Mouse (Mus musculus) stomach, embryonic 14.5 days (tissue): ENCODE measurements around the gene Syn3. TPM values are rescaled to one million over a fixed set of nuclear protein-coding genes. Genes with fewer than 3 reads are reported as not detected.

Source experiments
- ATAC-seq: fragments of 200-750 bp; cut with Nextera tagmentation; 2 replicates; pipeline ENCODE4 v1.8.0; 2017; ENCODE audit warnings: low read depth, moderate TSS enrichment; ENCODE audit not compliant: insufficient number of reproducible peaks, insufficient read depth, low FRiP score
- H3K27ac ChIP-seq: fragments of 300-500 bp; sonication (generic); 2 replicates; pipeline ENCODE4 v1.5.1; 2014; ENCODE audit warnings: mild to moderate bottlenecking, low read length, moderate library complexity, mixed read lengths
- H3K27me3 ChIP-seq: fragments of 300-500 bp; sonication (generic); 2 replicates; pipeline ENCODE4 v1.6.1; 2014; ENCODE audit warnings: low read length, control low read depth, mixed read lengths; ENCODE audit not compliant: control insufficient read depth, insufficient read depth
- H3K36me3 ChIP-seq: fragments of 300-500 bp; sonication (generic); 2 replicates; pipeline ENCODE4 v1.6.1; 2014; ENCODE audit warnings: mild to moderate bottlenecking, control low read depth, low read length, moderate library complexity, mixed read lengths; ENCODE audit not compliant: control insufficient read depth, insufficient read depth
- H3K4me1 ChIP-seq: fragments of 300-500 bp; sonication (generic); 2 replicates; pipeline ENCODE4 v1.6.1; 2014; ENCODE audit warnings: low read length, control low read depth, mixed read lengths; ENCODE audit not compliant: control insufficient read depth, insufficient read depth
- H3K4me2 ChIP-seq: fragments of 300-500 bp; sonication (generic); replicated peaks from 2 replicates; pipeline ENCODE4 v1.6.1; 2014; ENCODE audit warnings: low read depth, low read length, control low read depth
- H3K4me3 ChIP-seq: fragments of 300-500 bp; sonication (generic); 2 replicates; pipeline ENCODE4 v1.5.1; 2014; ENCODE audit warnings: low read depth, low read length, control low read depth
- H3K9ac ChIP-seq: fragments of 300-500 bp; sonication (generic); replicated peaks from 2 replicates; pipeline ENCODE4 v1.6.1; 2014; ENCODE audit warnings: low read depth, mild to moderate bottlenecking, control low read depth, low read length, moderate library complexity, mixed read lengths
- H3K9me3 ChIP-seq: fragments of 300-500 bp; sonication (generic); 2 replicates; pipeline ENCODE4 v1.6.1; 2016; ENCODE audit warnings: low read depth, low read length, control low read depth; ENCODE audit not compliant: control insufficient read depth
- WGBS: fragments of 180-500 bp; shearing (Covaris S2); extraction: QIAGEN DNeasy Blood & Tissue Kit; methylation state at CpG from one replicate; pipeline ENCODE4 v1.1.7; 2014; 5-methylcytosine and 5-hydroxymethylcytosine counted together
- polyA plus RNA-seq: library from polyadenylated mRNA; unstranded; fragments of >200 nt; fragmentation: Nextera tagmentation; extraction: Ambion mirVana; gene quantifications from 2 replicates; pipeline ENCODE4 v1.2.1, GENCODE M21; 2014

Gene Syn3
- polyA plus RNA-seq, 1 experiment from 2014 or later: 5.8 TPM

- Histone ChIP-seq H3K4me2 (no peak overlapping the region), H3K9ac (no peak overlapping the region), H3K9me3 (no peaks in the 10 kb centered on the region), H3K36me3 (no peaks in the 10 kb centered on the region), H3K27me3 (no peaks in the 10 kb centered on the region), H3K27ac (no peak overlapping the region), H3K4me1 (peaks cover 9% of the 10 kb centered on the region; the same call in 1 of the 2 replicates), H3K4me3 (no peak overlapping the region)
- ATAC-seq: no peak
- 79% methylated on average over 3 of the region's 3 CpGs for WGBS
Observed at GRCm38 (mm10) chr10:86389357-86389756, 109.3 kb downstream of the Syn3 start.

- ATAC-seq: no peak
- Histone ChIP-seq H3K9me3 (no peaks in the 10 kb centered on the region), H3K36me3 (no peaks in the 10 kb centered on the region), H3K27ac (no peak overlapping the region), H3K4me3 (no peak overlapping the region), H3K4me1 (peaks cover 9% of the 10 kb centered on the region; the same call in 1 of the 2 replicates), H3K27me3 (no peaks in the 10 kb centered on the region), H3K4me2 (no peak overlapping the region), H3K9ac (no peak overlapping the region)
- 82% methylated on average over 6 of the region's 6 CpGs for WGBS
Observed at GRCm38 (mm10) chr10:86388803-86389202, 109.9 kb downstream of the Syn3 start.

DNA sequence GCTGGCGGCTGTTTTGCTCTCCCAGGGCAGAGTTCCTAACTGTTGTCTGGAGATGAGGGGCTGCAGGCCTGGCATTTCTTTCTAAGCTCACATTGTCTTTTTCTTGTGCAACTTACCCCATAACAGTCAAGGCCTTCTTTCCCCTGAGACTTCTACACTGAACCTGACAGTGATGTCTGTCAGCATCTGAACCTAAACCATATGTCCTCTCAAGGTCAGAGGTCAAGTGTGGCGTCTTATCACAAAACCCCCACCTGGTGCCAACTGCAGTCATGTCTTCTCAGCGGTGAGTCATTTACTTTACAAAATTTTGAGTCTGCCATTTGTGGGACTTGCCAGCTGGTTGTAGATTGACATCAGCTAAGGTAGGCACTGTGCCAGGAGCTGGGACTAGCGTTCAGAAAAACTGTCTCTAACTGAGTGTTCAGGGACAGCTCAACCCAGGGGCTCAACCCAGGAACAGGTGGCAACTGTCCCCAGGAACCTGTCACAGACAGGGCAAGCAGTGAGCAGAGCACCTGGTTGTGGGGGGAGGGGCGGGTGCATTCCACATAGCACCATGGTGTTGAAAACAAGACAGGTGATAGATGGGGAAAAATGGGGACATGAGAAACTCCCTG lies 110.8 kb downstream of the Syn3 start:
- no peaks in the 10 kb centered on the region for H3K27me3 ChIP-seq
- no peak overlapping the region for H3K9ac ChIP-seq
- H3K4me2 ChIP-seq: no peak overlapping the region
- no peak overlapping the region for H3K27ac ChIP-seq
- H3K9me3 ChIP-seq: no peaks in the 10 kb centered on the region
- ATAC-seq: no peak
- WGBS: 50% methylated on average over 5 of the region's 5 CpGs
- peaks cover 9% of the 10 kb centered on the region; the same call in 1 of the 2 replicates for H3K4me1 ChIP-seq
- H3K36me3 ChIP-seq: no peaks in the 10 kb centered on the region
- H3K4me3 ChIP-seq: no peak overlapping the region

- 73% methylated on average over 4 of the region's 4 CpGs for WGBS
- no peak overlapping the region for H3K4me2 ChIP-seq
- no peak overlapping the region for H3K4me3 ChIP-seq
- H3K27me3 ChIP-seq: no peaks in the 10 kb centered on the region
- H3K9ac ChIP-seq: no peak overlapping the region
- H3K4me1 ChIP-seq: peaks cover 15% of the 10 kb centered on the region
- no peak overlapping the region for H3K27ac ChIP-seq
- H3K36me3 ChIP-seq: no peaks in the 10 kb centered on the region
- no peak for ATAC-seq
- H3K9me3 ChIP-seq: no peaks in the 10 kb centered on the region
Observed at GRCm38 (mm10) chr10:86386232-86386631, 112.5 kb downstream of the Syn3 start.

GRCm38 (mm10) chr10:86385656-86386055 lies 113.0 kb downstream of the Syn3 start:
- Histone ChIP-seq H3K27ac (no peak overlapping the region), H3K27me3 (no peaks in the 10 kb centered on the region), H3K9me3 (no peaks in the 10 kb centered on the region), H3K4me3 (no peak overlapping the region), H3K4me1 (peaks cover 15% of the 10 kb centered on the region), H3K9ac (no peak overlapping the region), H3K36me3 (no peaks in the 10 kb centered on the region), H3K4me2 (no peak overlapping the region)
- 75% methylated on average over 4 of the region's 4 CpGs for WGBS
- no peak for ATAC-seq

GRCm38 (mm10) chr10:86384655-86385054 lies 114.0 kb downstream of the Syn3 start:
- no peak for ATAC-seq
- no peaks in the 10 kb centered on the region for H3K36me3 ChIP-seq
- peaks cover 15% of the 10 kb centered on the region for H3K4me1 ChIP-seq
- no peak overlapping the region for H3K4me2 ChIP-seq
- no peak overlapping the region for H3K9ac ChIP-seq
- H3K9me3 ChIP-seq: no peaks in the 10 kb centered on the region
- H3K27ac ChIP-seq: no peak overlapping the region
- no peak overlapping the region for H3K4me3 ChIP-seq
- H3K27me3 ChIP-seq: no peaks in the 10 kb centered on the region
- 75% methylated on average over 2 of the region's 2 CpGs for WGBS

GRCm38 (mm10) chr10:86381922-86382260 lies 116.8 kb downstream of the Syn3 start:
- Histone ChIP-seq H3K27ac (peak overlapping the region; percentile 15; the same call in 1 of the 2 replicates), H3K9ac (no peak overlapping the region), H3K36me3 (no peaks in the 10 kb centered on the region), H3K4me1 (peaks cover 7% of the 10 kb centered on the region), H3K27me3 (no peaks in the 10 kb centered on the region), H3K9me3 (no peaks in the 10 kb centered on the region), H3K4me2 (no peak overlapping the region), H3K4me3 (no peak overlapping the region)
- peak; percentile 48; the same call in 1 of the 2 replicates for ATAC-seq
- WGBS: 15% methylated on average over 2 of the region's 2 CpGs

- Histone ChIP-seq H3K36me3 (no peaks in the 10 kb centered on the region), H3K4me3 (no peak overlapping the region), H3K9ac (no peak overlapping the region), H3K4me1 (peaks cover 6% of the 10 kb centered on the region), H3K27ac (peak overlapping the region; percentile 79; the same call in 1 of the 2 replicates), H3K27me3 (no peaks in the 10 kb centered on the region), H3K4me2 (no peak overlapping the region), H3K9me3 (no peaks in the 10 kb centered on the region)
- peak; percentile 35; the same call in 1 of the 2 replicates for ATAC-seq
- 24% methylated on average over 9 of the region's 9 CpGs for WGBS
Observed at GRCm38 (mm10) chr10:86381150-86381921, 117.4 kb downstream of the Syn3 start.
